Mouse (Mus musculus) CD4-positive, CD25-positive, alpha-beta regulatory T cell, adult 2 months (primary cell): ENCODE measurements around the gene Nip7.
"Not testable (repeated sequence)": the region's sequence is repeated elsewhere in the genome, so short reads cannot be mapped to it uniquely, and the experiment has no call there.

Experiments used
- DNase-seq: peaks from one replicate; pipeline ENCODE4 v3.0.0-alpha.2; 2012; ENCODE audit warnings: low read depth, low spot score

The Nip7 gene

DNA sequence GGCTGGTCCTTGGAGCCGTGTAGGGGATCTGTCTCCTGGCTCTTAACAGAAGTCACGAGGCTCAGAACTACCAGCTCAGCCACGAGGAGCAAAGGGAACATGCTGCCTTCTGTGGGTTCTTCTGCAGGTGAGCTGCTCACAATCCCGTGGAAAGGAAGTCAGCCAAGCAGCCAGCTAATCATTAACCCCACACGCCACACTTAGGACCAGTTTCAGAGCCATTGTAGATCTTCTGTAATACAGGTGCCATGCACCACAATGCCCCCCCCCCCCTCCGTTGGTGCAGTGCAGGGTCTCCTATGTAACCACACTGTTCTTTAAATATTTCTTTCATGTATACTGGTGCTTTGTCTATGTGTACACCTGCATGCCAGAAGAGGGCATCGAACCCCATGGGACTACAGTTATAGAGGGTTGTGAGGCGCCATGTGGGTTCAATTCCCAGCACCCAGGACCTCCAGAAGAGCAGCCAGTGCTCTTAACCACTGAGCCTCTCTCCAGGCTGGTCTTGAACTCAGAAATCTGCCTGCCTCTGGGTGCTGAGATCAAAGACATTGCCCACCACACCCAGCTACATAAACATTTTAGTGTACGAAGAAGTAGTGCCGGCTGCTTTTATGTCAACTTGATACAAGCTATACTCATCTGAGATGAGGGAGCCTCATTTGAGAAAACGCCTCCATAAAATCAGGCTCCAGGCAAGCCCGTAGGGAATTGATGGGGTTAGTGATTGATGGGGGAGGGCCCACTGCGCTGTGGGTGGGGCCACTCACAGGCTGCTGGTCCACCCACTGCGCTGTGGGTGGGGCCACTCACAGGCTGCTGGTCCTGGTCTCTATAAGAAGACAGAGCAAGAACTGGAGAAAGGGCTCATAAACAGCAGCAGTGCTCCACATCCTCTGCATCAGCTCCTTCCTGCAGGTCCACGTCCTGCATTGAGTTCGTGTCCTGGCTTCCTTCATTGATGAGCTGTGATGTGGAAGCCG, 9.1 kb downstream of the Nip7 start, which contains the start of gene Tmed6:
Gene Tmed6 (minus strand): TSS at position 134 of the 986 bp plus-strand sequence.
- DNase-seq, result peak; percentile 15

DNA sequence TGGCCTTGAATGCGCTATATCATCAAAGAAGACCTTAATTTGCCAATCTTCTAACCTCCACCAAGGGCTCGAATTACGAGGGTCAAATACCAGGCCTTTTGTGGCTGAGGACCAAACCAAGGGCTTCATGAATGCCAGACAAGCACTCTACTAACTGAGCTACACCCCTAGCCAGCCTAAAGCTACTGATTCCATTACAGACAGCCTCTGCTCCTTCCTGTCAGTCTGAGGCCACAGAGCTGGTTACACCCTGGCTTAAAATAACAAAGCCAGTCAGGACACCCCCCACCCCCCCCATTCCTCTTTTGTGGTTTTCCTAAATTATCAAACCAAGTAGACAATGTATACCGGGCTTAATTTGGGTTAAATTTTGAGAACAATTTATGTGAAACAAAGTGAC, 17.0 kb downstream of the Nip7 start:
- no peak for DNase-seq

DNA sequence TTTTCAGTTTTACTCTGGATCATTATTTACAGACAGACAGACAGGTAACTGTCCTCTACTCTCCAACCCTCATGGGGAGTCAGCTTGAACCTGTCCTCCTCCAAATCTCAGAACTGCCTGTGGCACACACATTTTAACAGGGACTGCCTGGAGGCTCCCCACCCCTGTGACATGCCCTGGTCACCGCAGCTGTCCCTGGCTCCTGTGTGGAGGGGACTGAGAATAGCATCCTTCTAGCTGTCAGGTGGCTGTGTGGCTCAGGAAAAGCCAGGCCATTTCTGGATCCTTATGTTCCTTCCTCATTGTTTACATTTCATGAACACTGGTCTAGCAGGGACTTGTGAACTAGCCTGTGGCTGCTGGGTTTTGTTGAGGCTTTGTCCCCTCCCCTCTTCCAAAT, 17.5 kb downstream of the Nip7 start:
- DNase-seq, result no peak

GRCm38 (mm10) chr8:107076239-107076888, 19.7 kb downstream of the Nip7 start:
- no peak for DNase-seq

GRCm38 (mm10) chr8:107085358-107085757, 28.7 kb downstream of the Nip7 start:
- DNase-seq, result peak; percentile 57

DNA sequence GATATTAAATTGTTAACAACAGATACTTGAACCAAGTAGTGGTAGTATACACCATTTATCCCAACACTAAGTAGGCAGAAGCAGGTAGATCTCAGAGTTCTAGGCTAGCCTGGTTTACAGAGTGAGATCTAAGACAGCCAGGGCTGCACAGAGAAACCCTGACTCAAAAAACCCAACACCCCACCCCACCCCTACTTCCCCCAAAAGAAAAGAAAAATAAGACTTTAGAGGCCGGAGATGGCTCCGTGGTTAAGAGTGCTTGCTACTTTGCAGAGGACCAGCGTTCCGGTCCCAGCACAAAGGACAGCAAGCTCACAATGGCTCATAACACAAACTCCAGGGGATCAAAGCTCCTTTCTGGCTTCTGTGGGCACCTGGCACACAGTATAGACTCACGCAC, 29.3 kb downstream of the Nip7 start:
- DNase-seq, result no peak

- DNase-seq, result no peak
These were observed 31.9 kb downstream of the Nip7 start for GRCm38 (mm10) chr8:107088526-107089063.

DNA sequence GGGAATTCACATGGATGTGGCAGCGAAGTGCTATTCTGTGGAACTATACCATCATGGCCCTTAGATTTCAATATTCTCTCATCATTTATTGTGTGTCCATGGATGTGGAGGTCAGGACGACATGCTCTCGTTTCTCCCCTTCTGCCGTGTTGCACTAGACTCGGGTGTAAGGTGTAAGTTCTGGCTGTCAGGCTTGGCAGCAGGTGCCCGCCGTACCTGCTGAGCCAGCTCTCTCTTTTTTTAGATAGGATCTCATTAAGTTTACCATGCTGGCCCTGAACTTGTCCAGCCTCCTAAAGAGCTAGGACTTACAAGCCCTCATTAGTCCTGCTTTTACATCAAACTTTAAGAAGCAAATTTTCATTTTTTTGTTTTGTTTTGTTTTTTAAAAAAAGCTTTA, 33.9 kb downstream of the Nip7 start:
- no peak for DNase-seq

DNA sequence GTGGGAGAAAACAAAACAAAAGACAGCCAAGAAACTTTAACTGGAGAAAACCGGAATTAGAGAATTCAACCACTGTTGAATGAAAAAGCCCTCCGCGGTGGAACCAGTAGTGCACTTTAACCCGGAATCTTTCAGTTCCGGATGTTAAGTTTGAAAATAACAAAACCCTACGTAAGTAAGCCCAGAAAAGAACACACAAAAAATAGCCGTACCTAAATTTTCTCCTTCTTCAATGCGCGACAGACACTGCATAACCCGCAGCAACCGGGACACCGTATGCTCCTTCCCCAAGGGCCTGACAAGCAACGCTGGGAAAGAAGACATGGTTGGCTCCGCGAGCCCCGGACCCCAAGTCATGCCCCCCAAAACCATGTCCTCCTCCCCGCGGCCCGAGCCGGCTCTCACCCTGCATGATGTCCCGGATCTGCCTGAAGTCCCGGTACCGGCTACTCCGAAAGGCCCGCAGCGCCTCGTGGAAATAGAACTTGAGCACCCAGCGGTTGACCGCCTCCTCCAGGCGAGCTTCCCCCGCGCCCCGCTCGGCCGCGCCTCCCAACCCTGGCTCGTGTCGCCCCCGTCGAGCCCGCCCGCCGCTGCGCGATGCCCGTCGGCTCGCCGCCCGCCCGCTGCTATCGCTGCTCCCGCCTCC, 39.2 kb downstream of the Nip7 start:
- DNase-seq, result peak; percentile 69

GRCm38 (mm10) chr8:107096366-107097036, 39.8 kb downstream of the Nip7 start, which contains the start of gene Terf2:
Gene Terf2, minus strand, starts transcription at chr8:107096547.
- DNase-seq, result peak; percentile 94

DNA sequence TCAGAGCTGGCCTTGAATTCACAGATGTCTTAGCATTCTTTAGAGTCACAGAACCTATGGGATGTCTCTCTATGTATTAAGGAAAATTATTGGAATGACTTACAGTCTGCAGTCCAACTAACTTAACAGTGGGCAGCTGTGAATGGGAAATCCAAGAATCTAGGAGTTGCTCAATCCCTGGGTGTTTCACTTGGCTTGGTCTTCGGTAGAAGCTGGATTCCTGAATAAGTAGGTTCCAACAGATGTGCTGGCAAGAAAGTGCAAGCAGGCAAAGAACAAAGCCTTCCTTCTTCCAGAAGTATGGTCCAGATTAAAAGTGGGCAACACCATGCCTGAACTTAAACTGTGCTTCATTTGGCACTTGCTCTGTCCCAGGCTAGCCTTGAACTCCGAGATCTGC, 44.0 kb downstream of the Nip7 start:
- DNase-seq, result no peak

DNA sequence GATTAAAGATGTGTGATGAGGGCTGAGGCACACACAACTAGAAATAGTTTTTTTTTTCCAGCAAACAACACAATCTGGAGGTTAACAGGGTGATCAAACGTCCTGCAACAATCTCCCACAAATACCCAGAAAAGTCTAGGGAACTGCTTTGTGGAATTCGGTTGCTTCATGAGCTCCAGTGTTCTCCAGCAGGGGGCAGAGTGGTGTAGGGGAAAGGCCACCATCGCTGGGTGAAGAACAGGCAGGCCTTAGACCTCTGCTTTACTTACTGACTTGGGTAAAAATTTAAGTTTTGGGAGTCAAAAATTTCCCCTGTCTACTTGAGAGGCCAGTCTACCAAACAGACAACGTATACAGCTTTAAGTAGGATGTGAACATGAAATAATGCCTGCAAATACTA, 47.9 kb downstream of the Nip7 start:
- peak; percentile 83 for DNase-seq

GRCm38 (mm10) chr8:107108089-107108488, 51.4 kb downstream of the Nip7 start:
- not testable (repeated sequence) for DNase-seq

GRCm38 (mm10) chr8:107108978-107109720, 52.5 kb downstream of the Nip7 start:
- no peak for DNase-seq

DNA sequence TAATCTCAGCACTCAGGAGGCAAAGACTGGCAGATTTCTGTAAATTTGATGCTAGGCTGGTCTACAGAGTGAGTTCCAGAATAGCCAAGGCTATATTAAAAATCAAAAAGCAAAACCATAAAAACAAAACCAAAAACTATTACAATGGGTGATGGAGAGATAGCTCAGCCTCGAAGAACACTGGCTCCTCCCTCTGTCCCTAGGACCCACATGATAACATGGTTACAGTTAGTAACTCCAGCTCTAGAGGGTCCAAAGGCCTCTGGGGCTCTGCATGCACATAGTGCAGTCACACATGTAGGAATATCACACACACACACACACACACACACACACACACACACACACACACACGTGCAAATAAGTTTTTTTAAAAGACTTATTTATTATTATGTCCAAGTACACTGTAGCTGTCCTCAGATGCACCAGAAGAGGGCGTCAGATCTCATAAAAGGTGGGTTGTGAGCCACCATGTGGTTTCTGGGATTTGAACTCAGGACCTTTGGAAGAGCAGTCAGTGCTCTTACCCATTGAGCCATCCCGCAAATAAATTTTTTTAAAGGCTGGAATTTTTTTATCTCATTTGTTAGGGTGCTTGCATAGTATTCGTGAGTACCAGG, 53.2 kb downstream of the Nip7 start:
- peak; percentile 35 for DNase-seq
